Mouse (Mus musculus) intestine, postnatal 0 days (tissue): Measurements from ENCODE around the gene Gm21885. TPM values are rescaled to one million over a fixed set of nuclear protein-coding genes. Genes with fewer than 3 reads are reported as not detected.

Experiments used
- ATAC-seq: fragments of 200-750 bp; cut with Nextera tagmentation; 2 replicates; pipeline ENCODE4 v1.8.0; 2017; ENCODE audit warnings: mild to moderate bottlenecking, moderate TSS enrichment, moderate library complexity
- H3K27ac ChIP-seq: fragments of 300-500 bp; sonication (generic); 2 replicates; pipeline ENCODE4 v1.5.1; 2014; ENCODE audit warnings: mild to moderate bottlenecking, low read depth, low read length, moderate library complexity
- H3K27me3 ChIP-seq: fragments of 300-500 bp; sonication (generic); replicated peaks from 2 replicates; pipeline ENCODE4 v1.6.1; 2014; ENCODE audit warnings: low read length, mixed read lengths; ENCODE audit not compliant: control insufficient read depth, insufficient read depth
- H3K36me3 ChIP-seq: fragments of 300-500 bp; sonication (generic); 2 replicates; pipeline ENCODE4 v1.6.1; 2014; ENCODE audit warnings: mild to moderate bottlenecking, moderate library complexity; ENCODE audit not compliant: control insufficient read depth, insufficient read depth
- H3K4me1 ChIP-seq: fragments of 300-500 bp; sonication (generic); replicated peaks from 2 replicates; pipeline ENCODE4 v1.6.1; 2014; ENCODE audit warnings: antibody characterized with exemption, low read length, mixed read lengths; ENCODE audit not compliant: control insufficient read depth, insufficient read depth
- H3K4me2 ChIP-seq: fragments of 300-500 bp; sonication (generic); replicated peaks from 2 replicates; pipeline ENCODE4 v1.6.1; 2014; ENCODE audit warnings: low read depth, mild to moderate bottlenecking, moderate library complexity
- H3K4me3 ChIP-seq: fragments of 300-500 bp; sonication (generic); 2 replicates; pipeline ENCODE4 v1.5.1; 2014; ENCODE audit warnings: low read depth, low read length
- H3K9ac ChIP-seq: fragments of 300-500 bp; sonication (generic); 2 replicates; pipeline ENCODE4 v1.6.1; 2014; ENCODE audit warnings: mild to moderate bottlenecking, low read depth, low read length
- H3K9me3 ChIP-seq: fragments of 300-500 bp; sonication (generic); 2 replicates; pipeline ENCODE4 v1.6.1; 2016; ENCODE audit warnings: mixed run types; ENCODE audit not compliant: control insufficient read depth
- CTCF ChIP-seq: sonication (generic); IDR thresholded peaks from 2 replicates; pipeline ENCODE4 v1.5.1; 2016; ENCODE audit warnings: low read depth, mild to moderate bottlenecking, control low read depth, antibody characterized with exemption, moderate library complexity
- WGBS: fragments of 180-500 bp; shearing (Covaris S2); extraction: QIAGEN DNeasy Blood & Tissue Kit; methylation state at CpG from one replicate; pipeline ENCODE4 v1.1.7; 2014; 5-methylcytosine and 5-hydroxymethylcytosine counted together
- polyA plus RNA-seq: library from polyadenylated mRNA; unstranded; fragments of >200 nt; fragmentation: Nextera tagmentation; extraction: Ambion mirVana; gene quantifications from 2 replicates; pipeline ENCODE4 v1.2.1, GENCODE M21; 2015

The Gm21885 gene
- polyA plus RNA-seq, 1 experiment from 2014 or later, result 92.5 TPM

- peak within 1 kb of the TSS; percentile 98 for H3K27ac ChIP-seq
- peak within 1 kb of the TSS; percentile 97 for H3K9ac ChIP-seq
- peak within 1 kb of the TSS; percentile 99 for H3K4me3 ChIP-seq
- H3K4me1 ChIP-seq, result peaks cover under 1% of the 10 kb centered on the region; the same call in 1 of the 2 replicates
- peak within 1 kb of the TSS; percentile 74 for H3K4me2 ChIP-seq
- H3K9me3 ChIP-seq, result no peaks in the 10 kb centered on the region
- no peaks in the 10 kb centered on the region for H3K27me3 ChIP-seq
- under 1% methylated on average over 36 of the region's 36 CpGs for WGBS
- TF ChIP-seq CTCF, result no peak
- peak; percentile 95 for ATAC-seq
- no peaks in the 10 kb centered on the region for H3K36me3 ChIP-seq
These were observed 40.3 kb downstream of the Gm21885 start, which contains the start of gene Luc7l3 for GRCm38 (mm10) chr11:94321931-94322400. Luc7l3 (minus strand) TSS chr11:94321988.

- Histone ChIP-seq H3K36me3 (no peaks in the 10 kb centered on the region), H3K4me2 (peak overlapping the region; percentile 74), H3K27me3 (no peaks in the 10 kb centered on the region), H3K4me1 (no peaks in the 10 kb centered on the region), H3K27ac (peak overlapping the region; percentile 98), H3K9me3 (no peaks in the 10 kb centered on the region), H3K9ac (peak overlapping the region; percentile 97), H3K4me3 (peak overlapping the region; percentile 99)
- TF ChIP-seq CTCF, result no peak
- 29% methylated on average over 5 of the region's 5 CpGs for WGBS
- no peak for ATAC-seq
These were observed 41.0 kb downstream of the Gm21885 start for GRCm38 (mm10) chr11:94322636-94323035.

- WGBS, result 85% methylated on average over 5 of the region's 5 CpGs
- Histone ChIP-seq H3K9ac (no peak overlapping the region), H3K4me1 (no peaks in the 10 kb centered on the region), H3K9me3 (no peaks in the 10 kb centered on the region), H3K4me2 (no peak overlapping the region), H3K27me3 (no peaks in the 10 kb centered on the region), H3K4me3 (no peak overlapping the region), H3K27ac (no peak overlapping the region), H3K36me3 (no peaks in the 10 kb centered on the region)
- TF ChIP-seq CTCF, result no peak
- ATAC-seq, result no peak
These were observed 41.7 kb downstream of the Gm21885 start for GRCm38 (mm10) chr11:94323271-94323925.

- TF ChIP-seq CTCF, result no peak
- no peak overlapping the region for H3K4me3 ChIP-seq
- H3K27ac ChIP-seq, result no peak overlapping the region
- H3K4me2 ChIP-seq, result no peak overlapping the region
- H3K4me1 ChIP-seq, result 0 out of 2 replicates have a peak, but pooled peaks cover 3% of the 10 kb centered on the region
- no peaks in the 10 kb centered on the region for H3K27me3 ChIP-seq
- no peak overlapping the region for H3K9ac ChIP-seq
- no peak for ATAC-seq
- H3K9me3 ChIP-seq, result no peaks in the 10 kb centered on the region
- 92% methylated on average over 5 of the region's 5 CpGs for WGBS
- no peaks in the 10 kb centered on the region for H3K36me3 ChIP-seq
These were observed 42.9 kb downstream of the Gm21885 start for GRCm38 (mm10) chr11:94324618-94325017.

- H3K27me3 ChIP-seq, result no peaks in the 10 kb centered on the region
- ATAC-seq, result no peak
- 0 out of 2 replicates have a peak, but pooled peaks cover 3% of the 10 kb centered on the region for H3K4me1 ChIP-seq
- H3K27ac ChIP-seq, result peak overlapping the region; percentile 99
- WGBS, result 7% methylated on average over 10 of the region's 10 CpGs
- peak overlapping the region; percentile 76 for H3K4me2 ChIP-seq
- no peaks in the 10 kb centered on the region for H3K9me3 ChIP-seq
- TF ChIP-seq CTCF, result no peak
- peak overlapping the region; percentile 64 for H3K4me3 ChIP-seq
- no peaks in the 10 kb centered on the region for H3K36me3 ChIP-seq
- 0 out of 2 replicates have a peak overlapping the region, but pooled peaks have one; percentile 8 for H3K9ac ChIP-seq
These were observed 45.3 kb downstream of the Gm21885 start for GRCm38 (mm10) chr11:94326961-94327411.

GRCm38 (mm10) chr11:94327693-94328643, 46.3 kb downstream of the Gm21885 start, which contains the start of gene Ankrd40:
Ankrd40 (plus strand) TSS chr11:94328001.
- peak; percentile 82 for ATAC-seq
- Histone ChIP-seq H3K9me3 (no peaks in the 10 kb centered on the region), H3K4me1 (0 out of 2 replicates have a peak, but pooled peaks cover 3% of the 10 kb centered on the region), H3K36me3 (no peaks in the 10 kb centered on the region), H3K9ac (peak within 1 kb of the TSS; percentile 89), H3K27me3 (no peaks in the 10 kb centered on the region), H3K27ac (peak within 1 kb of the TSS; percentile 99), H3K4me3 (peak within 1 kb of the TSS; percentile 64), H3K4me2 (peak within 1 kb of the TSS; percentile 76)
- TF ChIP-seq CTCF, result no peak
- WGBS, result under 1% methylated on average over 66 of the region's 78 CpGs
